Mouse (Mus musculus) intestine, embryonic 14.5 days (tissue): ENCODE measurements around the gene Pank4. TPM values are rescaled to one million over a fixed set of nuclear protein-coding genes. Genes with fewer than 3 reads are reported as not detected.

Experiments used
- ATAC-seq: fragments of 200-750 bp; cut with Nextera tagmentation; replicated peaks from 2 replicates; pipeline ENCODE4 v1.8.0; 2017; ENCODE audit warnings: low read depth, moderate number of reproducible peaks, moderate TSS enrichment, moderate library complexity; ENCODE audit not compliant: low FRiP score, low TSS enrichment
- DNase-seq: peaks from one replicate; pipeline ENCODE4 v3.0.0-alpha.2; 2018; ENCODE audit warnings: low spot score
- H3K27ac ChIP-seq: fragments of 300-500 bp; sonication (generic); 2 replicates; pipeline ENCODE4 v1.5.1; 2014; ENCODE audit warnings: low read depth, mild to moderate bottlenecking, control low read depth
- H3K27me3 ChIP-seq: fragments of 300-500 bp; sonication (generic); replicated peaks from 2 replicates; pipeline ENCODE4 v1.6.1; 2014; ENCODE audit warnings: low read length, control low read depth; ENCODE audit not compliant: control insufficient read depth, insufficient read depth
- H3K36me3 ChIP-seq: fragments of 300-500 bp; sonication (generic); 2 replicates; pipeline ENCODE4 v1.6.1; 2014; ENCODE audit warnings: low read length, control low read depth; ENCODE audit not compliant: control insufficient read depth, insufficient read depth
- H3K4me1 ChIP-seq: fragments of 300-500 bp; sonication (generic); replicated peaks from 2 replicates; pipeline ENCODE4 v1.6.1; 2014; ENCODE audit warnings: low read length, control low read depth, mixed read lengths; ENCODE audit not compliant: control insufficient read depth, insufficient read depth
- H3K4me2 ChIP-seq: fragments of 300-500 bp; sonication (generic); 2 replicates; pipeline ENCODE4 v1.6.1; 2014; ENCODE audit warnings: low read length
- H3K4me3 ChIP-seq: fragments of 300-500 bp; sonication (generic); 2 replicates; pipeline ENCODE4 v1.5.1; 2014; ENCODE audit warnings: low read depth, low read length, control low read depth, mixed read lengths
- H3K9ac ChIP-seq: fragments of 300-500 bp; sonication (generic); 2 replicates; pipeline ENCODE4 v1.6.1; 2014; ENCODE audit warnings: mild to moderate bottlenecking, low read length
- H3K9me3 ChIP-seq: fragments of 300-500 bp; sonication (generic); 2 replicates; pipeline ENCODE4 v1.6.1; 2016; ENCODE audit warnings: low read length, control low read depth; ENCODE audit not compliant: control insufficient read depth
- WGBS: fragments of 180-500 bp; shearing (Covaris S2); extraction: QIAGEN DNeasy Blood & Tissue Kit; methylation state at CpG from one replicate; pipeline ENCODE4 v1.1.7; 2014; 5-methylcytosine and 5-hydroxymethylcytosine counted together
- polyA plus RNA-seq: library from polyadenylated mRNA; unstranded; fragments of >200 nt; fragmentation: Nextera tagmentation; extraction: Ambion mirVana; gene quantifications from 2 replicates; pipeline ENCODE4 v1.2.1, GENCODE M21; 2014

Gene Pank4
- polyA plus RNA-seq, 1 experiment from 2014 or later = 45.4 TPM

GRCm38 (mm10) chr4:155016807-155017206, 52.9 kb downstream of the Pank4 start:
- no peak overlapping the region for H3K27ac ChIP-seq
- 68% methylated on average over 11 of the region's 11 CpGs for WGBS
- H3K27me3 ChIP-seq = no peaks in the 10 kb centered on the region

DNA sequence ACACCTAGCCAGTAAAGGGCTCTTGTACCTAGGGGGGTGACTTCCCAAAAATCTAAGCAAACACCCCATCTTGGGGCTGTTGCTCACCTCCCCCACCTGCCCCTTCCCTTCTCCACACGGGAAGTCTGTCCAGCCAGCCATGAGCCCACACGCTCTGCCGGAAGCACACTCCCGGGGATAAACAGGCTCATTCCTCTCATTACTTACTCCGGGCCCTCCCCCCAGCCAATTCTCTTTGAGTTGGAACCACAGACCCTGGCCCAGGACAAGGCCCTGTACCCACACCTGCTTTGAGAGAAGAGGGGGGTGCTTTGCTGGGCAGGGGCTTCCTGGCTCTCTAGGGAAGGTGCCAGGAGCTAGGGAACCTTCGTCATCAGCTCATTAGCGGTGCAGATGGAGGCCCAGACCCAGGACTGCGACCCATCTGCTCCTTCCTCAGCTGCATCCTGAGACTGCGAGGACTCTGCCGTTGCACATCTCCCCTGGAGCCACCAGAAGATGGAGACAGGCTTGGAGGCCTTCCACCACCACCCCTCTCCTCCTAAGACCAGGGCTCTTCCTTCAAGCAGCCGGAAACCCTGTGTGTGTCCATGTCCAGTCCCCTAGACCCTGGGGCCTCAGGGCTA, 53.4 kb downstream of the Pank4 start:
- peaks cover 9% of the 10 kb centered on the region for H3K4me1 ChIP-seq
- no peak overlapping the region for H3K9ac ChIP-seq
- H3K27me3 ChIP-seq = no peaks in the 10 kb centered on the region
- no peak overlapping the region for H3K4me2 ChIP-seq
- ATAC-seq (no peak), DNase-seq (no peak)
- no peak overlapping the region for H3K27ac ChIP-seq
- no peaks in the 10 kb centered on the region for H3K36me3 ChIP-seq
- no peak overlapping the region for H3K4me3 ChIP-seq
- 72% methylated on average over 11 of the region's 11 CpGs for WGBS
- H3K9me3 ChIP-seq = no peaks in the 10 kb centered on the region

More at GRCm38 (mm10) chr4:155016807-155017206, 52.9 kb downstream of the Pank4 start:
- H3K4me2 ChIP-seq = no peak overlapping the region
- H3K4me1 ChIP-seq = peaks cover 9% of the 10 kb centered on the region
- H3K4me3 ChIP-seq = no peak overlapping the region
- H3K9ac ChIP-seq = no peak overlapping the region
- ATAC-seq (no peak), DNase-seq (no peak)
- H3K36me3 ChIP-seq = no peaks in the 10 kb centered on the region
- no peaks in the 10 kb centered on the region for H3K9me3 ChIP-seq

DNA sequence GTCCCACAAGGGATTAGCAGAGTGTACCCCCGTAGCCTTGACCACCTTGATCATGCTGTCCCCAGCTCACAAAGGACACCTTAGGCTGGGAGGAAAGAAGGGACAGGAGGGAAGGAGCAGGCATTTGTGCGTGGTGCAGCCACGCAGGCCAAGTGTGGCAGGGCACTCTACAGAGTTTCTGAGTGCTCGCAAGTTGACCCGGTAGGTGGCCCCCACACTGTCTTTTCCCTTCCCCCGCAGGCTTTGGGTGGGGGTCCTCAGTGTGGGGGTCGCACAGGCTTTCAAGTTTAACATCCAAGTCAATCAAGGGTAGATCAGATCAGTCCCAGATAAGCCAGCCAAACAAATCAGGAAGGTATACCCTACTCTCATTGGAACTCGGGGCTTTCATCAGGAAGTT, 54.1 kb downstream of the Pank4 start:
- Histone ChIP-seq H3K9ac (no peak overlapping the region), H3K27me3 (no peaks in the 10 kb centered on the region), H3K4me2 (no peak overlapping the region), H3K36me3 (no peaks in the 10 kb centered on the region), H3K4me1 (peaks cover 9% of the 10 kb centered on the region), H3K4me3 (no peak overlapping the region), H3K27ac (no peak overlapping the region), H3K9me3 (no peaks in the 10 kb centered on the region)
- DNase-seq (no peak), ATAC-seq (no peak)
- 79% methylated on average over 8 of the region's 8 CpGs for WGBS

- ATAC-seq (0 out of 2 replicates have a peak, but pooled peaks have one; percentile 19), DNase-seq (peak; percentile 84)
- peak overlapping the region; percentile 28 for H3K4me2 ChIP-seq
- 8% methylated on average over 15 of the region's 15 CpGs for WGBS
- no peak overlapping the region for H3K4me3 ChIP-seq
- no peak overlapping the region for H3K9ac ChIP-seq
- no peaks in the 10 kb centered on the region for H3K9me3 ChIP-seq
- no peaks in the 10 kb centered on the region for H3K36me3 ChIP-seq
- H3K4me1 ChIP-seq = peaks cover 9% of the 10 kb centered on the region
- H3K27me3 ChIP-seq = no peaks in the 10 kb centered on the region
- no peak overlapping the region for H3K27ac ChIP-seq
Measured at GRCm38 (mm10) chr4:155018601-155019335, 54.8 kb downstream of the Pank4 start.

- no peaks in the 10 kb centered on the region for H3K36me3 ChIP-seq
- no peaks in the 10 kb centered on the region for H3K27me3 ChIP-seq
- peak; percentile 51; the same call in 1 of the 2 replicates for ATAC-seq
- H3K9me3 ChIP-seq = no peaks in the 10 kb centered on the region
- no peak overlapping the region for H3K27ac ChIP-seq
- H3K4me1 ChIP-seq = peaks cover 9% of the 10 kb centered on the region
- no peak overlapping the region for H3K9ac ChIP-seq
- WGBS = 1% methylated on average over 10 of the region's 10 CpGs
- no peak overlapping the region for H3K4me3 ChIP-seq
- H3K4me2 ChIP-seq = peak overlapping the region; percentile 28
- peak; percentile 69 for DNase-seq
Measured at GRCm38 (mm10) chr4:155019336-155019847, 55.5 kb downstream of the Pank4 start.

DNA sequence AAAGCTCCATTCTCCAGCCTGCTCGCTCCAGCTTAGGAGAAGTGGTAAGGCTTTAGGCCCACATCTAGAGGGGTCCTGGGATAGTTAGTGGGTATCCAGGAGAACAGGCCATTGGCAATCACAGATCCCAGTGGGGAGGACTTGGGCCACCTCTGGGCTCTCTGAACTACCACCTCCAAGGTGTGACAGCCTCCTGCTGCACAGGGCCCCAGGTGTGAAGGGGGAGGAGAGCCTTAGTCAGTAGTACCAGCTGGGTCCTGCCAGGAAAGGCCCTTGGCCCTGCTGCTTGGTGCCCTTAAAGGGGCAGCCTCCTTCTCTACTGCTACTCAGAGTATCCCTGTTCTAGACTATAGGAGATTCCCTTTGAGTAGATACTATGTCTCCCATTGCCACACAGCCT, 56.2 kb downstream of the Pank4 start:
- DNase-seq = no peak
- no peaks in the 10 kb centered on the region for H3K36me3 ChIP-seq
- no peak for ATAC-seq
- no peak overlapping the region for H3K9ac ChIP-seq
- no peak overlapping the region for H3K4me3 ChIP-seq
- 53% methylated on average over 1 of the region's 1 CpGs for WGBS
- peaks cover 9% of the 10 kb centered on the region for H3K4me1 ChIP-seq
- H3K27ac ChIP-seq = no peak overlapping the region
- no peak overlapping the region for H3K4me2 ChIP-seq
- H3K9me3 ChIP-seq = no peaks in the 10 kb centered on the region
- H3K27me3 ChIP-seq = no peaks in the 10 kb centered on the region

GRCm38 (mm10) chr4:155020813-155021212, 56.9 kb downstream of the Pank4 start:
- Histone ChIP-seq H3K4me1 (peaks cover 9% of the 10 kb centered on the region), H3K27me3 (no peaks in the 10 kb centered on the region), H3K4me2 (no peak overlapping the region), H3K9me3 (no peaks in the 10 kb centered on the region), H3K9ac (no peak overlapping the region), H3K27ac (no peak overlapping the region), H3K36me3 (no peaks in the 10 kb centered on the region), H3K4me3 (no peak overlapping the region)
- 69% methylated on average over 9 of the region's 9 CpGs for WGBS
- ATAC-seq (no peak), DNase-seq (no peak)

DNA sequence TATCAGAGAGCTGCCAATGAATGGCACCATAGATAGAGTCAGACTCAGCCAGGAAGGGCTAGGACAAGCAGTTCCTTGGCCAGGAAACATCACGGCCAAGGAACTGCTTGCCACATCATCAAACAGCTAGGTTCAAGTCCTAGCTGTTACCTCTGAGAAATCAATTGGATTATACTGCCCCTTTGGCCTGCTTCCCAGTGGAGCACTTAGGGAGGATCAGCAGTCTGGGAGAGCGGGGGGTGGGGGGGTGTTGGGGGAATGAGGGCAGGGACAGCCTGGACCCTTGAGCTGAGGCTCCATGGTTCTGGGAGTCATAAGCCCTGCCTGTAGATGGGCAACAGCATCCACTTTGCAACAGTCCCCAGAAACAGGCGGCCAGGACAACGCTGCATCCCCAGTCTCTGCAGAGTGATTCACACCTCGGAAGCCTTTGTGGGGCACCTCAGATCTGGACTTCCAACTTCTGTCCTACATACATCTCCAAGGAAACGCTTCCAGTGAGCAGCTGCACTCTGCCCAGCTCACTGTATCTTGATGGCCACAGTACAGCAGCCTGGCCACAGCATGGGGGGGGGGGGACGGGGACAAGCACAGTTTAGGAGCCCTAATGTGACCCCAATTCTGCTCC, 58.4 kb downstream of the Pank4 start:
- no peaks in the 10 kb centered on the region for H3K36me3 ChIP-seq
- ATAC-seq = no peak
- WGBS = 59% methylated on average over 7 of the region's 7 CpGs

More for the DNA sequence above, 58.4 kb downstream of the Pank4 start:
- H3K4me2 ChIP-seq = no peak overlapping the region
- H3K4me3 ChIP-seq = no peak overlapping the region
- H3K4me1 ChIP-seq = peaks cover 9% of the 10 kb centered on the region
- DNase-seq = no peak
- no peak overlapping the region for H3K9ac ChIP-seq
- H3K27me3 ChIP-seq = no peaks in the 10 kb centered on the region
- H3K27ac ChIP-seq = no peak overlapping the region
- no peaks in the 10 kb centered on the region for H3K9me3 ChIP-seq
